Mouse (Mus musculus): ENCODE results near the gene Plekha7. TPM values are rescaled to one million over a fixed set of nuclear protein-coding genes. Genes with fewer than 3 reads are reported as not detected.

Gene Plekha7
- polyA plus RNA-seq, 1 experiment from 2014 or later = 18.7 TPM

DNA sequence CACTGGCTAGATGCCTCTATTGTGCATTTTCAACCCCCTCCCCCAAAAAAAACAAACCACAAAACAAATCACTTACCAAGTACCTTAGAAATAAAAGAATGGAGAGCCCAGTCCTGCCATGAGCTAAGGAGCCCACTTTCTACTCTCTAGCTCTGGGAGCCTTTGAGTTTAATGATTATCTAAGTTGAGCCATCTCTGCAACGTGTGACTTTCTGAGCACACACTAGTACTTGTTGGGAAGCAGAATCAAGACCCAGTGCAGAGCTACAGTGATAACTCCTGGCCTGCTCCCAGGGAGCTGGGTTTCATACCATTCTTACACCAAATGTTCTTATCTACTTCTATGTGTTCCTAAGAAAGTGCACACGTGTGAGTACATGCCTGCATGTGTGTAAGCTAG is 102.7 kb downstream of the Plekha7 start:
- no peaks in the 10 kb centered on the region for H3K27me3 ChIP-seq (replicated peaks; ENCODE audit: control insufficient read depth, insufficient read depth, low read length)
- H3K4me2 ChIP-seq (ENCODE audit: low read depth, low read length) = no peak overlapping the region
- H3K9me3 ChIP-seq (ENCODE audit: control insufficient read depth, low read length) = no peaks in the 10 kb centered on the region
- no peak for ATAC-seq
- H3K4me3 ChIP-seq (ENCODE audit: low read length) = no peak overlapping the region
- 52% methylated on average over 2 of the region's 2 CpGs for WGBS
- peaks cover 13% of the 10 kb centered on the region for H3K4me1 ChIP-seq (ENCODE audit: control insufficient read depth, insufficient read depth, low read length)
- no peaks in the 10 kb centered on the region for H3K36me3 ChIP-seq (ENCODE audit: control insufficient read depth, insufficient read depth, low read length)
- no peak overlapping the region for H3K9ac ChIP-seq (ENCODE audit: low read depth, low read length)
- H3K27ac ChIP-seq (ENCODE audit: low read length) = no peak overlapping the region

- peak overlapping the region; percentile 38 for H3K4me2 ChIP-seq (ENCODE audit: low read depth, low read length)
- no peaks in the 10 kb centered on the region for H3K9me3 ChIP-seq (ENCODE audit: control insufficient read depth, low read length)
- H3K4me1 ChIP-seq (ENCODE audit: control insufficient read depth, insufficient read depth, low read length) = peaks cover 22% of the 10 kb centered on the region
- 0 out of 2 replicates have a peak overlapping the region, but pooled peaks have one; percentile 11 for H3K4me3 ChIP-seq (ENCODE audit: low read length)
- no peaks in the 10 kb centered on the region for H3K36me3 ChIP-seq (ENCODE audit: control insufficient read depth, insufficient read depth, low read length)
- H3K27ac ChIP-seq (ENCODE audit: low read length) = peak overlapping the region; percentile 81
- H3K9ac ChIP-seq (ENCODE audit: low read depth, low read length) = no peak overlapping the region
- H3K27me3 ChIP-seq (replicated peaks; ENCODE audit: control insufficient read depth, insufficient read depth, low read length) = no peaks in the 10 kb centered on the region
- peak; percentile 73 for ATAC-seq
- WGBS = 51% methylated on average over 10 of the region's 10 CpGs
These were observed 106.0 kb downstream of the Plekha7 start for GRCm38 (mm10) chr7:116202033-116202681.

DNA sequence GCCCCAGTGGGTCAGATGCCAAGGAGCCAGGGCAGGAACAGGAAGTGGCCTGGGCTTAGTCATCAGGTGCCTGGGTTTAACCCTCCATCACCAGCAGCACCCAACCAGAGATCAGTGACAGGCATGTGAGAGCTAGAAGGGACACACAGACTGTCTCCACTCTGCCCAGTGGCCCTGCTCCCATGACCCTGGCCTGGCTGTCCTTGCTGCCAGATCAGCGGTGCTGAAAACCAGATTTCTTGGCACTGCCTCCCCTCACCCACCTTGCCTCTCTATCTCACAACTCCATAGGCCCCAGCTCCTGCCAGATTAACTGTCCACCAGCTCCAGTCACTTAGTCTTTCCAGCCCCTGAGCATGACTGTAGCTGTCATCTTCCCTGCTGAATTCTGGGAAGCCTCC is 107.2 kb downstream of the Plekha7 start:
- 76% methylated on average over 1 of the region's 1 CpGs for WGBS
- Histone ChIP-seq H3K9ac (ENCODE audit: low read depth, low read length) (no peak overlapping the region), H3K27ac (ENCODE audit: low read length) (no peak overlapping the region; the same call in 1 of the 2 replicates), H3K4me1 (ENCODE audit: control insufficient read depth, insufficient read depth, low read length) (peaks cover 31% of the 10 kb centered on the region), H3K4me3 (ENCODE audit: low read length) (no peak overlapping the region), H3K36me3 (ENCODE audit: control insufficient read depth, insufficient read depth, low read length) (no peaks in the 10 kb centered on the region), H3K27me3 (replicated peaks; ENCODE audit: control insufficient read depth, insufficient read depth, low read length) (no peaks in the 10 kb centered on the region), H3K9me3 (ENCODE audit: control insufficient read depth, low read length) (no peaks in the 10 kb centered on the region), H3K4me2 (ENCODE audit: low read depth, low read length) (no peak overlapping the region)
- ATAC-seq = no peak

GRCm38 (mm10) chr7:116200544-116200943 is 107.6 kb downstream of the Plekha7 start:
- 67% methylated on average over 2 of the region's 2 CpGs for WGBS
- H3K9ac ChIP-seq (ENCODE audit: low read depth, low read length) = no peak overlapping the region
- H3K9me3 ChIP-seq (ENCODE audit: control insufficient read depth, low read length) = no peaks in the 10 kb centered on the region
- H3K4me3 ChIP-seq (ENCODE audit: low read length) = no peak overlapping the region
- H3K27me3 ChIP-seq (replicated peaks; ENCODE audit: control insufficient read depth, insufficient read depth, low read length) = no peaks in the 10 kb centered on the region
- no peaks in the 10 kb centered on the region for H3K36me3 ChIP-seq (ENCODE audit: control insufficient read depth, insufficient read depth, low read length)
- H3K4me2 ChIP-seq (ENCODE audit: low read depth, low read length) = no peak overlapping the region
- H3K27ac ChIP-seq (ENCODE audit: low read length) = no peak overlapping the region
- peaks cover 35% of the 10 kb centered on the region for H3K4me1 ChIP-seq (ENCODE audit: control insufficient read depth, insufficient read depth, low read length)
- ATAC-seq = no peak

- H3K9ac ChIP-seq (ENCODE audit: low read depth, low read length) = no peak overlapping the region
- peak overlapping the region; percentile 68 for H3K27ac ChIP-seq (ENCODE audit: low read length)
- no peak overlapping the region for H3K4me2 ChIP-seq (ENCODE audit: low read depth, low read length)
- WGBS = 32% methylated on average over 2 of the region's 2 CpGs
- peaks cover 45% of the 10 kb centered on the region for H3K4me1 ChIP-seq (ENCODE audit: control insufficient read depth, insufficient read depth, low read length)
- H3K36me3 ChIP-seq (ENCODE audit: control insufficient read depth, insufficient read depth, low read length) = no peaks in the 10 kb centered on the region
- no peaks in the 10 kb centered on the region for H3K9me3 ChIP-seq (ENCODE audit: control insufficient read depth, low read length)
- H3K4me3 ChIP-seq (ENCODE audit: low read length) = no peak overlapping the region
- no peaks in the 10 kb centered on the region for H3K27me3 ChIP-seq (replicated peaks; ENCODE audit: control insufficient read depth, insufficient read depth, low read length)
- no peak for ATAC-seq
These were observed 109.3 kb downstream of the Plekha7 start for GRCm38 (mm10) chr7:116198902-116199301.

GRCm38 (mm10) chr7:116198407-116198806 is 109.8 kb downstream of the Plekha7 start:
- H3K9me3 ChIP-seq (ENCODE audit: control insufficient read depth, low read length) = no peaks in the 10 kb centered on the region
- peak overlapping the region; percentile 18 for H3K4me3 ChIP-seq (ENCODE audit: low read length)
- ATAC-seq = peak; percentile 71
- H3K27me3 ChIP-seq (replicated peaks; ENCODE audit: control insufficient read depth, insufficient read depth, low read length) = no peaks in the 10 kb centered on the region
- peak overlapping the region; percentile 2; the same call in 1 of the 2 replicates for H3K9ac ChIP-seq (ENCODE audit: low read depth, low read length)
- peak overlapping the region; percentile 68 for H3K27ac ChIP-seq (ENCODE audit: low read length)
- H3K4me2 ChIP-seq (ENCODE audit: low read depth, low read length) = peak overlapping the region; percentile 41
- WGBS = 6% methylated on average over 7 of the region's 7 CpGs
- peaks cover 44% of the 10 kb centered on the region for H3K4me1 ChIP-seq (ENCODE audit: control insufficient read depth, insufficient read depth, low read length)
- H3K36me3 ChIP-seq (ENCODE audit: control insufficient read depth, insufficient read depth, low read length) = no peaks in the 10 kb centered on the region

DNA sequence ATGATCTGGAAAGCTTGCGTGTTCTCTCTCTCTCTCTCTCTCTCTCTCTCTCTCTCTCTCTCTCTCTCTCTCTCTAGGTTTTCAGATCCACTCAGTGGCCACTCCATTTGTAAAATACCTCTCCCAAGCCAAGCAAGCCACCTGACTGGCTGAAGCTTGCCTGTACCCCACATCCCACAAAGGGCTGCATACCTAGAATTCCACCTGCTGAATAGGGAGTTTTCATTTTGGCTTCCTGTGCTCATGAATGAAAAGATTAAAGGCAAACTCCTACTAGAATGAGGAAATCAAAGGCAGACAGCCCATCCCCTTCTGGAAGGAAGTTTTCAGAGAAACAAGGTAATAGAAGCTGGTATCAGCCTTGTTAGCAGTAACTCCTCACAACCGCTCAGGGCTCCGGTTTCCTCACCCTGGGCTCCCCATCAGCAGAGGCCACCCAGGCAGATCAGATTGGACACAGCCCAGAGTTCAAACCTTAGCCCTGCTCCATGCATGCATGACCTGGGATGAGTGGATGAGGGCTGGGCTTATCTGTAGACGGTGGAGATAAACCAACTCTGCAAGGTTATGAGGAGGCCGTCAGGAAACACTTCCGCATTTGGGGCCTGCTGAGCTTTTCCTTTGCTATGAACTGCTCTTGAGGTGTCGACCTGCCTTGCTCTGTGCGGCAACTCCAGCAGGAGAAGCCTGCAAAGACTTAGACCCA is 111.0 kb downstream of the Plekha7 start:
- H3K27ac ChIP-seq (ENCODE audit: low read length) = peak overlapping the region; percentile 68
- no peaks in the 10 kb centered on the region for H3K9me3 ChIP-seq (ENCODE audit: control insufficient read depth, low read length)
- no peaks in the 10 kb centered on the region for H3K36me3 ChIP-seq (ENCODE audit: control insufficient read depth, insufficient read depth, low read length)
- no peaks in the 10 kb centered on the region for H3K27me3 ChIP-seq (replicated peaks; ENCODE audit: control insufficient read depth, insufficient read depth, low read length)
- peak overlapping the region; percentile 18 for H3K4me3 ChIP-seq (ENCODE audit: low read length)
- ATAC-seq = peak; percentile 81
- 46% methylated on average over 8 of the region's 8 CpGs for WGBS
- peaks cover 37% of the 10 kb centered on the region for H3K4me1 ChIP-seq (ENCODE audit: control insufficient read depth, insufficient read depth, low read length)
- peak overlapping the region; percentile 41 for H3K4me2 ChIP-seq (ENCODE audit: low read depth, low read length)
- H3K9ac ChIP-seq (ENCODE audit: low read depth, low read length) = no peak overlapping the region; the same call in 1 of the 2 replicates

GRCm38 (mm10) chr7:116194996-116195395 is 113.2 kb downstream of the Plekha7 start:
- WGBS = 77% methylated on average over 7 of the region's 7 CpGs
- no peak overlapping the region for H3K27ac ChIP-seq (ENCODE audit: low read length)
- H3K9me3 ChIP-seq (ENCODE audit: control insufficient read depth, low read length) = no peaks in the 10 kb centered on the region
- H3K27me3 ChIP-seq (replicated peaks; ENCODE audit: control insufficient read depth, insufficient read depth, low read length) = no peaks in the 10 kb centered on the region
- H3K4me1 ChIP-seq (ENCODE audit: control insufficient read depth, insufficient read depth, low read length) = peaks cover 35% of the 10 kb centered on the region
- H3K9ac ChIP-seq (ENCODE audit: low read depth, low read length) = no peak overlapping the region
- H3K36me3 ChIP-seq (ENCODE audit: control insufficient read depth, insufficient read depth, low read length) = no peaks in the 10 kb centered on the region
- H3K4me2 ChIP-seq (ENCODE audit: low read depth, low read length) = no peak overlapping the region
- H3K4me3 ChIP-seq (ENCODE audit: low read length) = no peak overlapping the region
- no peak for ATAC-seq

DNA sequence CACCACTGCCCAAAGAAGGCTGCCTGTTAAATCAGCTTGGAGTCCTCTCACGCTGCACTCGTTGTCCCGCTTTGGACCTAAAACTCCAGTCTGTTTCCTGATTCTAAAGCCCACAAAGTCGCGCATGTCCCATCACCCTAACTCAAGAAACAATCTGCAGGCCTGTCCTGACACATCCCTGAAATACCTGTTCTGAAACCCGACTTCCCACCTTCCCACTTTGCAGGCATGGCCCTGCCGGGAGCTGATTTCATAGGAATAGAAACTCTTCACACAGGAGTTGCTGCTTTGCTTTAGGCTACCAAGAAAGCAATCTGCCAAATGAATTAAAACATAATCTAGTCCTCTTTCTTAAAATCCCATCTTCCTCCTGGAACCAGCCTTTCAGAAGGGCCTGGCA is 115.2 kb downstream of the Plekha7 start:
- H3K9ac ChIP-seq (ENCODE audit: low read depth, low read length) = no peak overlapping the region
- no peak overlapping the region for H3K4me3 ChIP-seq (ENCODE audit: low read length)
- WGBS = 77% methylated on average over 7 of the region's 7 CpGs
- no peak for ATAC-seq
- H3K36me3 ChIP-seq (ENCODE audit: control insufficient read depth, insufficient read depth, low read length) = no peaks in the 10 kb centered on the region
- peaks cover 28% of the 10 kb centered on the region for H3K4me1 ChIP-seq (ENCODE audit: control insufficient read depth, insufficient read depth, low read length)
- no peak overlapping the region for H3K27ac ChIP-seq (ENCODE audit: low read length)
- H3K4me2 ChIP-seq (ENCODE audit: low read depth, low read length) = no peak overlapping the region
- H3K9me3 ChIP-seq (ENCODE audit: control insufficient read depth, low read length) = no peaks in the 10 kb centered on the region
- no peaks in the 10 kb centered on the region for H3K27me3 ChIP-seq (replicated peaks; ENCODE audit: control insufficient read depth, insufficient read depth, low read length)
